In genomic region chr4:45878929-45879328, GRCm38 (mm10) we compare ENCODE assay signal across 8 mouse cellular contexts. TPM values are rescaled to one million over a fixed set of nuclear protein-coding genes. Genes with fewer than 3 reads are reported as not detected.
A peak's percentile ranks its signal among the peaks of the same experiment; 100 is the strongest.
DNase-seq lines count a peak whose midpoint lies in the region; ATAC-seq and TF ChIP-seq lines count a peak whose summit lies in the region.

No protein-coding gene starts in this region.

- peak; percentile 74 for TF ChIP-seq CTCF in forebrain, postnatal 0 days (IDR thresholded peaks at IDR 0.05; ENCODE audit: low read depth)
- TF ChIP-seq CTCF in spleen, adult 2 months (IDR thresholded peaks at IDR 0.05; ENCODE audit: extremely low read depth, insufficient read depth, insufficient read length, insufficient replicate concordance), result peak; percentile 21; the same call in 1 of the 2 replicates
- peak; percentile 79 for TF ChIP-seq CTCF in kidney, postnatal 0 days (IDR thresholded peaks at IDR 0.05; ENCODE audit: low read depth)
- TF ChIP-seq CTCF in lung, postnatal 0 days (IDR thresholded peaks at IDR 0.05), result peak; percentile 81

- no peak overlapping the region for H3K4me3 ChIP-seq in forebrain, postnatal 0 days (ENCODE audit: low read depth, low read length)
- H3K4me3 ChIP-seq in forebrain, embryonic 10.5 days, result no peak overlapping the region
- H3K4me3 ChIP-seq in spleen, adult 2 months (ENCODE audit: extremely low read depth, insufficient read depth, insufficient read length), result no peak overlapping the region
- H3K4me3 ChIP-seq in kidney, postnatal 0 days (replicated peaks; ENCODE audit: low read depth, low read length), result no peak overlapping the region
- H3K4me3 ChIP-seq in lung, postnatal 0 days (ENCODE audit: low read depth, low read length), result no peak overlapping the region

- H3K27me3 ChIP-seq in forebrain, postnatal 0 days (ENCODE audit: insufficient read depth, low read length), result no peaks in the 10 kb centered on the region
- no peaks in the 10 kb centered on the region for H3K27me3 ChIP-seq in forebrain, embryonic 10.5 days (ENCODE audit: poor library complexity, severe bottlenecking)
- no peaks in the 10 kb centered on the region for H3K27me3 ChIP-seq in spleen, adult 2 months (ENCODE audit: control insufficient read depth, insufficient read depth, low read length)
- H3K27me3 ChIP-seq in kidney, postnatal 0 days (ENCODE audit: insufficient read depth, low read length), result no peaks in the 10 kb centered on the region
- H3K27me3 ChIP-seq in lung, postnatal 0 days (replicated peaks; ENCODE audit: insufficient read depth, low read length), result no peaks in the 10 kb centered on the region

- no peak overlapping the region for H3K9ac ChIP-seq in forebrain, postnatal 0 days
- no peak overlapping the region for H3K9ac ChIP-seq in kidney, postnatal 0 days (ENCODE audit: low read depth, low read length)
- no peak overlapping the region for H3K9ac ChIP-seq in lung, postnatal 0 days (replicated peaks; ENCODE audit: low read depth)

- WGBS in forebrain, postnatal 0 days, result 36% methylated on average over 5 of the region's 5 CpGs
- WGBS in forebrain, embryonic 10.5 days, result 49% methylated on average over 5 of the region's 5 CpGs
- WGBS in spleen, adult 2 months, result 47% methylated on average over 5 of the region's 5 CpGs
- WGBS in kidney, postnatal 0 days, result 54% methylated on average over 5 of the region's 5 CpGs
- 44% methylated on average over 5 of the region's 5 CpGs for WGBS in lung, postnatal 0 days

- no peak for TF ChIP-seq POLR2A in spleen, adult 2 months (IDR thresholded peaks at IDR 0.05; ENCODE audit: low read depth, low read length)

- peak; percentile 57 for DNase-seq in forebrain, postnatal 0 days
- DNase-seq in forebrain, embryonic 10.5 days (ENCODE audit: extremely low spot score, low spot score), result no peak
- DNase-seq in spleen, adult 2 months (ENCODE audit: low read depth in 1 of 2, low spot score in 2 of 2), result peak; percentile 13 to 25
- DNase-seq in spleen, adult 12 weeks (ENCODE audit: low spot score), result no peak
- peak; percentile 79 to 87 for DNase-seq in cerebellum, postnatal 10 days
- peak; percentile 74 for DNase-seq in kidney, postnatal 0 days (ENCODE audit: low spot score)
- peak; percentile 50 for DNase-seq in lung, postnatal 0 days (ENCODE audit: low spot score)

- peak; percentile 23; the same call in 1 of the 2 replicates for ATAC-seq in forebrain, postnatal 0 days
- ATAC-seq in kidney, postnatal 0 days (replicated peaks; ENCODE audit: low FRiP score, low read depth), result no peak
- no peak for ATAC-seq in lung, postnatal 0 days
- no peak for ATAC-seq in erythroblast, adult 5-6 weeks (replicated peaks; ENCODE audit: low FRiP score, poor library complexity, severe bottlenecking)

- no peak overlapping the region for H3K4me2 ChIP-seq in forebrain, postnatal 0 days (ENCODE audit: low read depth)
- no peak overlapping the region for H3K4me2 ChIP-seq in kidney, postnatal 0 days (ENCODE audit: low read length)
- H3K4me2 ChIP-seq in lung, postnatal 0 days (replicated peaks; ENCODE audit: low read depth, low read length), result no peak overlapping the region

- H3K4me1 ChIP-seq in forebrain, postnatal 0 days (ENCODE audit: insufficient read depth), result no peaks in the 10 kb centered on the region
- peaks cover 5% of the 10 kb centered on the region; the same call in 1 of the 2 replicates for H3K4me1 ChIP-seq in forebrain, embryonic 10.5 days
- H3K4me1 ChIP-seq in spleen, adult 2 months (ENCODE audit: control insufficient read depth, insufficient read depth, insufficient read length), result peaks cover 7% of the 10 kb centered on the region; the same call in 1 of the 2 replicates
- H3K4me1 ChIP-seq in kidney, postnatal 0 days (replicated peaks; ENCODE audit: insufficient read depth, low read length), result no peaks in the 10 kb centered on the region
- no peaks in the 10 kb centered on the region for H3K4me1 ChIP-seq in lung, postnatal 0 days (ENCODE audit: insufficient read depth, low read depth, low read length)

- H3K9me3 ChIP-seq in forebrain, postnatal 0 days (ENCODE audit: low read length), result no peaks in the 10 kb centered on the region
- H3K9me3 ChIP-seq in forebrain, embryonic 10.5 days, result peaks cover 9% of the 10 kb centered on the region; the same call in 1 of the 2 replicates
- no peaks in the 10 kb centered on the region for H3K9me3 ChIP-seq in kidney, postnatal 0 days (replicated peaks; ENCODE audit: low read length)
- no peaks in the 10 kb centered on the region for H3K9me3 ChIP-seq in lung, postnatal 0 days (ENCODE audit: low read length)

- no peaks in the 10 kb centered on the region for H3K36me3 ChIP-seq in forebrain, postnatal 0 days (ENCODE audit: insufficient read depth)
- H3K36me3 ChIP-seq in forebrain, embryonic 10.5 days (replicated peaks), result no peaks in the 10 kb centered on the region
- H3K36me3 ChIP-seq in spleen, adult 2 months (ENCODE audit: control insufficient read depth, insufficient read depth, low read length), result no peaks in the 10 kb centered on the region
- H3K36me3 ChIP-seq in kidney, postnatal 0 days (ENCODE audit: insufficient read depth, low read length), result no peaks in the 10 kb centered on the region
- no peaks in the 10 kb centered on the region for H3K36me3 ChIP-seq in lung, postnatal 0 days (ENCODE audit: insufficient read depth, low read length)

- no peak overlapping the region for H3K27ac ChIP-seq in forebrain, postnatal 0 days (ENCODE audit: low read depth, low read length)
- H3K27ac ChIP-seq in forebrain, embryonic 10.5 days, result no peak overlapping the region
- no peak overlapping the region for H3K27ac ChIP-seq in spleen, adult 2 months (ENCODE audit: insufficient read depth, low read length)
- H3K27ac ChIP-seq in kidney, postnatal 0 days, result no peak overlapping the region
- no peak overlapping the region for H3K27ac ChIP-seq in lung, postnatal 0 days (ENCODE audit: low read length)

- no peak for TF ChIP-seq EP300 in lung, postnatal 0 days (IDR thresholded peaks at IDR 0.05)

RNA-seq across cellular contexts. Expression of gene Ccdc180, which starts 11.2 kb away (rescaled TPM):
- total RNA-seq in forebrain, postnatal 0 days (2014; rRNA removed), result 0.38 and 0.76 TPM in 2 replicates
- polyA plus RNA-seq in forebrain, postnatal 0 days (2015; fragmentation: Nextera tagmentation; extraction: Ambion mirVana), result 0.28 and 0.51 TPM in 2 replicates
- 0.09 TPM in 1 of 2 replicates, not detected in the other for polyA plus RNA-seq in forebrain, embryonic 10.5 days (2016; fragmentation: Nextera tagmentation; extraction: Ambion mirVana)
- 0.04 TPM in 1 of 2 replicates, not detected in the other for polyA plus RNA-seq in spleen, adult 2 months (2012; rRNA removed)
- 0.47 and 0.55 TPM in 2 replicates for polyA plus RNA-seq in kidney, postnatal 0 days (2015; fragmentation: Nextera tagmentation; extraction: Ambion mirVana)
- 1.4 and 2.9 TPM in 2 replicates for polyA plus RNA-seq in lung, postnatal 0 days (2015; fragmentation: Nextera tagmentation; extraction: Ambion mirVana)
- 0.38 and 0.63 TPM in 2 replicates for total RNA-seq in erythroblast, adult 5-6 weeks (2015; ENCODE audit: low replicate concordance)
- total RNA-seq in erythroblast, adult 5-6 weeks (2017; ENCODE audit: low replicate concordance), result not detected in 2 replicates

RNA-seq across cellular contexts. Expression of gene Stra6l, which starts 30.5 kb away (rescaled TPM):
- 0.29 and 0.46 TPM in 2 replicates for total RNA-seq in forebrain, postnatal 0 days (2014; rRNA removed)
- polyA plus RNA-seq in forebrain, postnatal 0 days (2015; fragmentation: Nextera tagmentation; extraction: Ambion mirVana), result 0.38 and 0.47 TPM in 2 replicates
- 0.07 and 0.16 TPM in 2 replicates for polyA plus RNA-seq in forebrain, embryonic 10.5 days (2016; fragmentation: Nextera tagmentation; extraction: Ambion mirVana)
- polyA plus RNA-seq in spleen, adult 2 months (2012; rRNA removed), result 4.8 and 6.6 TPM in 2 replicates
- 1.5 and 1.9 TPM in 2 replicates for polyA plus RNA-seq in kidney, postnatal 0 days (2015; fragmentation: Nextera tagmentation; extraction: Ambion mirVana)
- 0.05 TPM in 1 of 2 replicates, not detected in the other for polyA plus RNA-seq in lung, postnatal 0 days (2015; fragmentation: Nextera tagmentation; extraction: Ambion mirVana)
- not detected in 2 replicates for total RNA-seq in erythroblast, adult 5-6 weeks (2015; ENCODE audit: low replicate concordance)
- total RNA-seq in erythroblast, adult 5-6 weeks (2017; ENCODE audit: low replicate concordance), result not detected in 2 replicates

RNA-seq across cellular contexts. Expression of gene Igfbpl1, which starts 52.2 kb away (rescaled TPM):
- 102 and 123 TPM in 2 replicates for total RNA-seq in forebrain, postnatal 0 days (2014; rRNA removed)
- 41.0 and 55.1 TPM in 2 replicates for polyA plus RNA-seq in forebrain, postnatal 0 days (2015; fragmentation: Nextera tagmentation; extraction: Ambion mirVana)
- 16.7 and 18.7 TPM in 2 replicates for polyA plus RNA-seq in forebrain, embryonic 10.5 days (2016; fragmentation: Nextera tagmentation; extraction: Ambion mirVana)
- polyA plus RNA-seq in spleen, adult 2 months (2012; rRNA removed), result 0.05 TPM in 1 of 2 replicates, not detected in the other
- 0.04 TPM in 1 of 2 replicates, not detected in the other for polyA plus RNA-seq in kidney, postnatal 0 days (2015; fragmentation: Nextera tagmentation; extraction: Ambion mirVana)
- not detected in 2 replicates for polyA plus RNA-seq in lung, postnatal 0 days (2015; fragmentation: Nextera tagmentation; extraction: Ambion mirVana)
- total RNA-seq in erythroblast, adult 5-6 weeks (2015; ENCODE audit: low replicate concordance), result not detected in 2 replicates
- total RNA-seq in erythroblast, adult 5-6 weeks (2017; ENCODE audit: low replicate concordance), result not detected in 2 replicates

Comparison
In these comparisons a context has a peak if more than half of its experiments do, and no peak if none do; other contexts are left out.
1. DNase-seq: peak in forebrain, postnatal 0 days (single experiment), spleen, adult 2 months (2 of 2), cerebellum, postnatal 10 days (2 of 2), kidney, postnatal 0 days (single experiment) and lung, postnatal 0 days (single experiment); none in forebrain, embryonic 10.5 days (single experiment) and spleen, adult 12 weeks (single experiment).
2. CTCF ChIP-seq: peak in every context shown above with its lines; median percentile 81 in lung, postnatal 0 days; 79 in kidney, postnatal 0 days; 74 in forebrain, postnatal 0 days; 21 in spleen, adult 2 months.
3. RNA of gene Igfbpl1, which starts 52.2 kb away (polyA plus RNA-seq): 41.0 to 55.1 TPM in forebrain, postnatal 0 days and 16.7 to 18.7 TPM in forebrain, embryonic 10.5 days; 0.04 TPM in kidney, postnatal 0 days, 0.05 TPM in spleen, adult 2 months and not detected in lung, postnatal 0 days; every median in the first group is over 10 times any median in the second.